Mouse (Mus musculus) spleen, postnatal 4 days (tissue): ENCODE data around the gene Slmap.
"Not testable (repeated sequence)": the region's sequence is repeated elsewhere in the genome, so short reads cannot be mapped to it uniquely, and the experiment has no call there.

Experiments used
- DNase-seq, 2 experiments: peaks; one replicate each; pipeline ENCODE4 v3.0.0; 2022; ENCODE audit warnings: low spot score in 2 of 2

Gene Slmap

DNA sequence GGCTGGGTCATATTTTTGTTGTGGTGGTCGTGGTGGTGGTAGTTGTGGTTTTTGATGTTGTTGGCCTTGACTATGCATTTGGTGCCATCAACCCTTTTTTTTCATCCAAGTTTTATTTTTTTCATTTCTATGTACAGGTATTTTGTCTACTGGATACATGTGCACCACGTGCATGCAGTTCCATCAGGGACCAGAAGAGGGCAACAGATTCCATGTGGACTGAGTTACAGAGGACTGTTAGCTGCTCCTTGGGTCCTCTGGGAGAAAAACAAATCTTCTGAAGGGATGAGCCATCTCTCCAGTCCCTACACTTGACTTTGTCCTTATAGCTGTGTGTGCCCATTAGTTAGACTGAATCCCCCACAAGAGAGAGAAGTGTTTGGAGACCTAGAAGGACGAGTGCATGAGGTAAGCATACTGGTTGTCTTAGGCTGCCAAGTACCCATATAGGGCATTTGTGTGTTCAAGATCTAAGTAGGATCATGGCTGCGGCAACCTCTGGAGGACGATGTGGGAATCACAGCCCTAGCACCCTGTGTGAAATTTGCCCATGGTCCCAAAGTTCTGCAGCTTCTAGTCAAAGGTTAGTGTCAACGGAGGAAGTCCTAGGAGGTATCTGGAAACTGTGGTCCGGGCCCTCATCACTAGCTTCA lies 136.1 kb downstream of the Slmap start:
- DNase-seq, result no peak

DNA sequence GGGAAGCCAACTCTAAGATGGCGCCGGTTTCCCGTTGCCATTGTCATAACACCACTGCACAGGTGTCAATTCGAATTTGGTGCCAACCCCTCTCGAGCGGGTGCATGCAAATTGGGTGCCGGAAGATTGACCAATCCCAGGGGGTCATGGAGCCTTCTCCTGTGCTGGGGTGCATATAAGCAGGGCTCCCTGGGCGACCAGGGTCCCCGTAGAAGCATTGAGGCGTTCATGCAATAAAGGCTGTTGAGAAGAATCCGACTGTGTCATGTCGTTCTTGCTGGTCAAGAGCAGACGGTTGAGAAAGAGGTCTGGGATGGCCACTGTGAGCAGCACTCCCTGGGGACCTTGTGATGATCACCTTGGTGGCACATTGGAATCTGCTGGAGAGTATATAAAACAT lies 142.9 kb downstream of the Slmap start:
- no peak for DNase-seq

DNA sequence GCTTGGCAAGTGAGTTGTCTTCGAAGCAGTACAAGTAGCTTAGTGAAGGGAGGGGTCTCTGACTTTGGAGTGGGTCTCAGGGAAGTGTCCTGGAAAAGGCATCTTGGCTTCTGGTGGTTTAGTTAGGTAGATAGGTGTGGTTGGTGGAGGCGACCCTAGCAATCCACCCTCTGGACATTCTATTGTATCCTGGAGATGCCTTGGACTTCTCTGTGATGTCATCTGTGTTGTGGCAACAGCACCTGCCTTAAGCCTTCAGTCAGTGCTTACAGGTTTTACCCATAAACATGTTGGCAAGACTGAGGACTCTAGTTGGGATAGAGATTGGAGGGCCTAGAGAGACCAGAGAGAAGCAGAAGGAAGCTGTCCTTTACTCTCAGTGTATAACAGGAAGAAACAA lies 145.8 kb downstream of the Slmap start:
- DNase-seq, result not testable (repeated sequence)

DNA sequence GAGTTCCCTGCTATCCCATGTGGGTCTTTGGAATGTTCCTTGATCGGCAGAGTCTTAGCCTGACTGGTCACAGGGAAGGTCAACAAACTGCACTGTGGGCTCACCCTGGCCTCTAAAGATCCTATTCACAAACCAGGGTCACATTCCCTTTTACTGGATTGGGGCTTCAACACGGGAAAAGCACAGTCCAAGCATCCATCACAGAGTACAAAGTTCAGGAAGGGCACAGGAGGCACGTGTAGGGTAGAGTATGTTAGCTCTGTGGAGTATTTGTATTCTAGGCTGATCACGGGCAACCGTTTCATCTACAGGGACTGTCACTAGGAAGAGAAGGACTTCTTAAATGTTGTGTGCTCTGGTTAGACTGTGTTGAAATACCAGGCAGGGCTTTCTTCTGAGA lies 147.7 kb downstream of the Slmap start:
- not testable (repeated sequence) for DNase-seq

DNA sequence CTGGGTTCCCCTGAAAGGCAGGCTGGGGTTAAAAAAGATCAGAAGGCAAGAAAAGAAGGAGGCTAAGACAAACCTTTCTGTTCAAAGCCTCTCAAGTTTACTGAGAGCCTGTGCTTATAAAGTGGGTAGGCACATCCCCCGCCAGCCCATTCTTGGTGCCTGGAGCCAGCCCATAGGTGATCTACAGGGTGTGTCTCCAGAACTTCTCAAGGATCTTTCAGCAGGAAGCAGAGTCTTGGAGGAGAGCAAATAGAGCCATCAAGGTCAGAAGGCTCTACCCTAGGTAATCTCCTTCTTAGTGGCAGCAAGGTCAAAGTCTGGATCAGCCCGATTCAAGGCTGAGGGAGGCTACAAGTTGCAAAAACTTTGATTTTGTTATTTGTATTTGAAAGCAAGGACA lies 149.1 kb downstream of the Slmap start:
- DNase-seq, result not testable (repeated sequence)

DNA sequence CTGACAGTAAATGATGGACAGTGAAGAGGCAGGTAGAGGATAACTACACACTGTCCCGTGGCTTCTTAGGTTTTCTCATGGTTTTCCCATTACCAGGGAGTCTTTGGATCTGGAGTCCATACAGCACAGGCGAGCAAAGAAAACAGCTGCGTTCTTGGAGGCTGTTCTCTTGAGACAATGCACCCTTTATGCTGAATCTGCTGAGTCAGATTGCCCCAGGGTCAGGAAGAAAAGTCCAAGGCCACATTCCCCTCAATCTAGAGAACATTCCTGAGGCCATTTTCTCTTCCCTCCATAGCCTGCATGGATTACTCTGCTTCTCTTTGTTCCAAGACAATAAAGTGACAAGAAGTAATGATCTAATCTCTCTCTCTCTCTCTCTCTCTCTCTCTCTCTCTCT lies 155.7 kb downstream of the Slmap start:
- DNase-seq, result no peak

GRCm38 (mm10) chr14:26376652-26377051 lies 158.1 kb downstream of the Slmap start:
- DNase-seq, result peak; percentile 48 to 81
